Mouse (Mus musculus) hindbrain, postnatal 0 days (tissue): ENCODE results near the gene Bcat2. TPM values are rescaled to one million over a fixed set of nuclear protein-coding genes. Genes with fewer than 3 reads are reported as not detected.

Experiments
- ATAC-seq: fragments of 200-750 bp; cut with Nextera tagmentation; 2 replicates; pipeline ENCODE4 v1.8.0; 2017; ENCODE audit warnings: mild to moderate bottlenecking, moderate TSS enrichment, moderate library complexity
- DNase-seq: peaks from one replicate; pipeline ENCODE4 v3.0.0-alpha.2; 2015; ENCODE audit warnings: low spot score
- H3K27ac ChIP-seq: fragments of 300-500 bp; sonication (generic); 2 replicates; pipeline ENCODE4 v1.5.1; 2014; ENCODE audit warnings: mild to moderate bottlenecking
- H3K27me3 ChIP-seq: fragments of 300-500 bp; sonication (generic); 2 replicates; pipeline ENCODE4 v1.6.1; 2014; ENCODE audit warnings: low read length, mixed read lengths; ENCODE audit not compliant: insufficient read depth
- H3K36me3 ChIP-seq: fragments of 300-500 bp; sonication (generic); 2 replicates; pipeline ENCODE4 v1.6.1; 2014; ENCODE audit warnings: low read length, mixed read lengths; ENCODE audit not compliant: insufficient read depth
- H3K4me1 ChIP-seq: fragments of 300-500 bp; sonication (generic); 2 replicates; pipeline ENCODE4 v1.6.1; 2014; ENCODE audit warnings: antibody characterized with exemption, low read length, mixed read lengths; ENCODE audit not compliant: insufficient read depth
- H3K4me2 ChIP-seq: fragments of 300-500 bp; sonication (generic); 2 replicates; pipeline ENCODE4 v1.6.1; 2014; ENCODE audit warnings: low read depth, mild to moderate bottlenecking, low read length, moderate library complexity, mixed read lengths
- H3K4me3 ChIP-seq: fragments of 300-500 bp; sonication (generic); 2 replicates; pipeline ENCODE4 v1.5.1; 2014; ENCODE audit warnings: low read length
- H3K9ac ChIP-seq: fragments of 300-500 bp; sonication (generic); replicated peaks from 2 replicates; pipeline ENCODE4 v1.6.1; 2014; ENCODE audit warnings: mild to moderate bottlenecking, low read length, moderate library complexity, mixed read lengths
- H3K9me3 ChIP-seq: fragments of 300-500 bp; sonication (generic); 2 replicates; pipeline ENCODE4 v1.6.1; 2016; ENCODE audit warnings: low read length, mixed read lengths
- CTCF ChIP-seq: IDR thresholded peaks from 2 replicates; pipeline ENCODE4 v1.5.1; 2016; ENCODE audit warnings: antibody characterized with exemption, control low read depth, low read depth
- WGBS: fragments of 180-500 bp; shearing (Covaris S2); extraction: QIAGEN DNeasy Blood & Tissue Kit; methylation state at CpG from one replicate; pipeline ENCODE4 v1.1.7; 2014; 5-methylcytosine and 5-hydroxymethylcytosine counted together
- polyA plus RNA-seq: library from polyadenylated mRNA; unstranded; fragments of >200 nt; fragmentation: Nextera tagmentation; extraction: Ambion mirVana; gene quantifications from 2 replicates; pipeline ENCODE4 v1.2.1, GENCODE M21; 2015
- total RNA-seq: library from RNA; depleted of rRNA; stranded (reverse); fragments of >200 nt; gene quantifications from 2 replicates; pipeline ENCODE4 v1.2.3, GENCODE M21; 2014

Bcat2 gene
- total and polyA plus RNA-seq, 2 experiments from 2014 or later = 17.8 to 19.0 TPM

GRCm38 (mm10) chr7:45535676-45536075 lies 34.3 kb upstream of the Bcat2 start:
- no peak overlapping the region for H3K27ac ChIP-seq
- ATAC-seq (no peak), DNase-seq (no peak)
- TF ChIP-seq CTCF = no peak
- H3K9me3 ChIP-seq = no peaks in the 10 kb centered on the region
- H3K27me3 ChIP-seq = no peaks in the 10 kb centered on the region
- no peak overlapping the region for H3K4me2 ChIP-seq
- H3K4me3 ChIP-seq = no peak overlapping the region
- H3K9ac ChIP-seq = no peak overlapping the region
- H3K4me1 ChIP-seq = peaks cover 5% of the 10 kb centered on the region; the same call in 1 of the 2 replicates
- H3K36me3 ChIP-seq = no peaks in the 10 kb centered on the region
- 75% methylated on average over 1 of the region's 1 CpGs for WGBS

- 79% methylated on average over 10 of the region's 10 CpGs for WGBS
- H3K27ac ChIP-seq = peak overlapping the region; percentile 61; the same call in 1 of the 2 replicates
Observed at GRCm38 (mm10) chr7:45537602-45538001, 32.4 kb upstream of the Bcat2 start.

GRCm38 (mm10) chr7:45538163-45539041 lies 31.6 kb upstream of the Bcat2 start:
- peak overlapping the region; percentile 61 for H3K27ac ChIP-seq
- no peaks in the 10 kb centered on the region for H3K27me3 ChIP-seq
- TF ChIP-seq CTCF = peak; percentile 62
- ATAC-seq = peak; percentile 91
- WGBS = 2% methylated on average over 28 of the region's 29 CpGs
- H3K4me1 ChIP-seq = peaks cover 5% of the 10 kb centered on the region; the same call in 1 of the 2 replicates
- peak overlapping the region; percentile 75 for H3K4me2 ChIP-seq
- peak overlapping the region; percentile 66 for H3K9ac ChIP-seq
- H3K36me3 ChIP-seq = no peaks in the 10 kb centered on the region
- DNase-seq = peak; percentile 87
- peak overlapping the region; percentile 45 for H3K4me3 ChIP-seq
- H3K9me3 ChIP-seq = no peaks in the 10 kb centered on the region

More at GRCm38 (mm10) chr7:45537602-45538001, 32.4 kb upstream of the Bcat2 start:
- ATAC-seq = 0 out of 2 replicates have a peak, but pooled peaks have one; percentile 6
- Histone ChIP-seq H3K4me3 (peak overlapping the region; percentile 45), H3K4me1 (peaks cover 5% of the 10 kb centered on the region; the same call in 1 of the 2 replicates), H3K36me3 (no peaks in the 10 kb centered on the region), H3K9me3 (no peaks in the 10 kb centered on the region), H3K9ac (peak overlapping the region; percentile 66), H3K27me3 (no peaks in the 10 kb centered on the region), H3K4me2 (peak overlapping the region; percentile 75)
- no peak for DNase-seq
- no peak for TF ChIP-seq CTCF

- DNase-seq = no peak
- no peaks in the 10 kb centered on the region for H3K36me3 ChIP-seq
- no peak for ATAC-seq
- no peak overlapping the region for H3K4me3 ChIP-seq
- no peak overlapping the region for H3K27ac ChIP-seq
- H3K9ac ChIP-seq = no peak overlapping the region
- no peaks in the 10 kb centered on the region for H3K9me3 ChIP-seq
- H3K4me1 ChIP-seq = peaks cover 5% of the 10 kb centered on the region; the same call in 1 of the 2 replicates
- 80% methylated on average over 3 of the region's 3 CpGs for WGBS
- no peaks in the 10 kb centered on the region for H3K27me3 ChIP-seq
- no peak overlapping the region for H3K4me2 ChIP-seq
- TF ChIP-seq CTCF = no peak
Observed at GRCm38 (mm10) chr7:45539095-45539494, 30.9 kb upstream of the Bcat2 start.

- Histone ChIP-seq H3K36me3 (no peaks in the 10 kb centered on the region), H3K9me3 (no peaks in the 10 kb centered on the region), H3K27me3 (no peaks in the 10 kb centered on the region), H3K27ac (no peak overlapping the region), H3K4me1 (peaks cover 5% of the 10 kb centered on the region; the same call in 1 of the 2 replicates), H3K9ac (no peak overlapping the region), H3K4me2 (no peak overlapping the region), H3K4me3 (no peak overlapping the region)
- 55% methylated on average over 2 of the region's 2 CpGs for WGBS
- TF ChIP-seq CTCF = no peak
- ATAC-seq (no peak), DNase-seq (no peak)
Observed at GRCm38 (mm10) chr7:45540213-45540612, 29.7 kb upstream of the Bcat2 start.

GRCm38 (mm10) chr7:45544525-45544924 lies 25.4 kb upstream of the Bcat2 start:
- Histone ChIP-seq H3K4me2 (no peak overlapping the region), H3K27ac (no peak overlapping the region), H3K4me3 (no peak overlapping the region), H3K9ac (no peak overlapping the region), H3K27me3 (no peaks in the 10 kb centered on the region), H3K4me1 (no peaks in the 10 kb centered on the region), H3K36me3 (no peaks in the 10 kb centered on the region), H3K9me3 (no peaks in the 10 kb centered on the region)
- TF ChIP-seq CTCF = no peak
- no peak for DNase-seq
- whole genome bisulfite sequencing = 89% methylated on average over 1 of the region's 1 CpGs
- ATAC-seq = no peak
